Mouse (Mus musculus): ENCODE data around the gene Chil4.
"Not testable (repeated sequence)": the region's sequence is repeated elsewhere in the genome, so short reads cannot be mapped to it uniquely, and the experiment has no call there.

The Chil4 gene

GRCm38 (mm10) chr3:106219407-106219806 is at the start of gene Chil4:
Chil4 (minus strand) TSS chr3:106219507.
- no peak for DNase-seq (ENCODE audit: low read depth, low spot score)

DNA sequence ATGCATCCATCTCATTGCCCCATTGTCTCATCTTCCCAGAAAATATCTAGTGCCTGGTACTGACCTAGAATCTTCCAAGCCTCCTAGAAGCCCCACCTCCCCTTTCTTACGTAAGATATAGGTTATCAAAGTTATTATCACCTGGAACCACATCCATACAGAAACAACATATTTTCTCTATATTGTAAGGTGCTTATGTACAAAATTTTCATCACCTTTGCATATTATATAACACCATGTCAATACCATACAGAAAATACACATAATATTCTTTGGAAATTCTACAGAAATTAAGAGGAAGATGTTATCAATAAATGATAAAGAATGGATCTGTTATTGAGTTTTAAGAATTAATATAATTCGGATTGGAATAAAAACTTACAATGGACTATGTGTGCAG is 46.5 kb upstream of the Chil4 start:
- DNase-seq (ENCODE audit: low read depth, low spot score) = no peak

DNA sequence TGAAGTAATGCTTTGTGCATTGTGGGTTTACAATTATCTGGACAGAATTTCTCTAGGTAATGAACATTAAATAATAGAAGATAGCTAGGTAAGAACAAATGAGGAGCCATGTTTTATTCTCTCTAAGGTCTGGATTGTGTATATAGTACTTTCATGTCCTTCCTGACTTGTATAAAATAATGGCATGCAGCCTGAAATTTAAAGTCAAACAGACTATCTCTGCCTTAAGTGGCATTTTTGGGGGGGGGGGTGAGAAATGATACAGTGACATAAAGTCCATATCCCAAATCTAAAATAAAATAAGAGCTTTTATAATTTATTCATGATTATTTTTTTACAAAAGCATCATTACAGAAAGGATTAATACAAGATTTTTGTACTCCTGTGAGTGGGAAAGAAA is 45.5 kb upstream of the Chil4 start:
- no peak for DNase-seq (ENCODE audit: low read depth, low spot score)

GRCm38 (mm10) chr3:106257076-106257475 is 37.8 kb upstream of the Chil4 start:
- DNase-seq (ENCODE audit: low read depth, low spot score) = not testable (repeated sequence)

GRCm38 (mm10) chr3:106252719-106253118 is 33.4 kb upstream of the Chil4 start:
- DNase-seq (ENCODE audit: low read depth, low spot score) = no peak

- DNase-seq (ENCODE audit: low read depth, low spot score) = not testable (repeated sequence)
Measured at GRCm38 (mm10) chr3:106250763-106251399, 31.6 kb upstream of the Chil4 start.

DNA sequence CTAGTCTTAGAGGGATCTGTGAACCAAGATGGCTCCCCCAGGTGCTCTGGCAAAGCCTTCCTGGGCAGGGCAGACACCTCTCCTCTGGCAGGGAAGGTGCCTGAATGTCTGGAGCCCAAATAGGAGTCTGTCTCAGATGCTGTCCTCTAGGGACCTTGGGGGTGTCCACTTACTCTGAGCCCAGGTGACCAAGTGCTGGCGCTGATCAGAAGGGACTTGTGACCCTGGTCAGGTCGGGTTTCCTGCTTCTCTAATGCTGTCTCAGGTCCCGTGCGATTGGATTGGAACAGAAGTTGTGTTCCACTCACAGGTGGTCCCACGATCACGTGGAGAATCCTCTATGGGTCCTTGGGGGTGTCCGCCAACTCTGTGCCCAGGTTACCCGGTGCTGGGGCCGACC is 28.1 kb upstream of the Chil4 start:
- not testable (repeated sequence) for DNase-seq (ENCODE audit: low read depth, low spot score)

GRCm38 (mm10) chr3:106240210-106240609 is 20.9 kb upstream of the Chil4 start:
- not testable (repeated sequence) for DNase-seq (ENCODE audit: low read depth, low spot score)

GRCm38 (mm10) chr3:106239196-106239791 is 20.0 kb upstream of the Chil4 start:
- no peak for DNase-seq (ENCODE audit: low read depth, low spot score)

DNA sequence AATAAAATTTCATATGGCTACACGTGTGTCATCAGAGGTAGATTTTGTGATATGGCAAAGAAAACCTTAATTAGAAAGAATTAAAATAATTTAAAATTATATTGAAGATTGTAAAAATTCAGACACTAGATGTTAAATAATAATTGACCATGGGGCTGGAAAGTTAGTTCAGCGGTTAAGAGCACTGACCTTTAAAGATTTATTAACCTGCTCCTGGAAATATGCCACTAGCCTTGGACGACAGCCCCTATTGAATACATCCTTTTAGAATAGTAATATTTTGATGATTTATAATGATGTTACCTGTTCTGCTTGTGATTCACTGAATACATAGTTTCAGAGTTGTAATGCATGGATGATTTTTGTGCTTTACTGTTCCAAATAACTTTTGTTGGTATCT is 4.1 kb upstream of the Chil4 start:
- DNase-seq (ENCODE audit: low read depth, low spot score) = not testable (repeated sequence)

DNA sequence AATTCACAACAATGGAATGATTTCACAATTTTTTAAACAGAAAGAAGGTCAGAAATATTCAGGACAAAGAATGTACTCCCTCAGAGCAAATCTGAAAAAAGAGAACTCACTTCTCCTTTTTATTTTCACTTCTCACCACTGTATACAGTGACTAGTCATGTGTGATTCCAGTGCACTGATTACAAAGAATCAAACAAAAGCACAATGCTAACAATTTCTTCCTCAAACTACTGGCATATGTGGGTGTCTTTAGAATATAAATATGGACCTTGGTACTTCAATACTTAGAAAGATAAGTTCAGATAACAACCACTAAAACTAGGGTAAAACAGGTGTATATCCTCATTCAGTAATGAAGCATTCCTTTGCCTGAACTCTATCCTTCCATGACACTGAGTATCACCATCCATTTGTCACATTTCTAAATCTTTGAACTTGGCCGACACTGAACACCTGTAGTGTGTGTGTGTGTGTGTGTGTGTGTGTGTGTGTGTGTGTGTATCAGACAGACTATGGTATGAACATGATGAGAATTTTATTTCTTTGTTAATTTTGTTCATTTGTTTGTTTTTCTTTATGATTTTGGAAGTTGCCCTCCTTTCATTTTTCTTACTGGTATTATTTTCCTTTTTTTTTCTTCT is 2.4 kb upstream of the Chil4 start:
- DNase-seq (ENCODE audit: low read depth, low spot score) = no peak

DNA sequence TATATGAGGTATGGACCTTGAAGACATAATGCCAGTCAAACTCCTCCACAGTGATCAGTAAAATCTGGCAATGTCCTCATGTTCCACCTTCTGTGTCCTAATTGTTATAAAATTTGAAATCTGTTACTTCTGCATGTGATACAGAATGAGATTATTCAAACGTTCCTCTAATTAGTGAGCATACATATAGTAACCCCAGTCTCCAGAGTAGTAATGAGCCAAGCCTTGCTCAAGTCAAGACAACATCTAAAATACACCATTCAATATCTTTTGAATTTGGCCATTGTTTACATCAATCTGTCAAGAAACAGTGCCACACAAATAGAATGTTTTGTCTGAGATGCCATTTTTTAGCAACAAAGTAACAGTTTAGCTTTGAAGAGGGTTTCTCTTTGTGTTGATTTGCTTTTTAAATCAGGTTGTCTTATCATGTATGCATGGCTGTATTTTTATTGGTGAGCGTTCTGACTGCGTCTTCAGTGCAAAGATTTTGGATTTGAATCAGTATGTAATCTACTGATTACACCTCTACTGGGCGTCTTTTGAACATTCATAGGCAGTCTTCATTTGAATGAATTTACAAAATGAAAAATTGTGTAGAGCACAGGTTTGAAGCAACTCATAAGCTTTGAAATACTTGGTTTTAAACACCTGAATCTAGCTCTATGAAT is 888 bp downstream of the Chil4 start:
- not testable (repeated sequence) for DNase-seq (ENCODE audit: low read depth, low spot score)

- DNase-seq (ENCODE audit: low read depth, low spot score) = not testable (repeated sequence)
Measured at GRCm38 (mm10) chr3:106198030-106198429, 21.3 kb downstream of the Chil4 start.

DNA sequence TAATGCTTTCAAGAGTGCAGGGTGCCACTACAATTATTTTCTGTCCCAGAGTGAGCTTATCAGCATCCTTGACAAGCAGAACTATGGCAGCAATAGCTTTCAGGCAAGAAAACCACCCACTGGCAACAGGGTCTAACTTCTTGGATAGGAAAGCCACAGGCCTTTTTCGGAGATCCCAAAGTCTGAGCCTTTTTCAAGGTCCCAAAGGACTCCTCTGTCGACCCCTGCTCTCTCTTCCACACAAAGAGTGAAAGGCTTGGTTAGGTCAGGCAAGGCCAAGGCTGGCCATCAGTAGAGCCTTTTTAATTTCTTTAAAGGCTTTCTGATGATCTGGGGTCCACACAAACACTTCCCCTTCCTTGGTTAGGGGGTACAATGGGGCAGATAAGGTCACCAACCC is 22.1 kb downstream of the Chil4 start:
- DNase-seq (ENCODE audit: low read depth, low spot score) = not testable (repeated sequence)

DNA sequence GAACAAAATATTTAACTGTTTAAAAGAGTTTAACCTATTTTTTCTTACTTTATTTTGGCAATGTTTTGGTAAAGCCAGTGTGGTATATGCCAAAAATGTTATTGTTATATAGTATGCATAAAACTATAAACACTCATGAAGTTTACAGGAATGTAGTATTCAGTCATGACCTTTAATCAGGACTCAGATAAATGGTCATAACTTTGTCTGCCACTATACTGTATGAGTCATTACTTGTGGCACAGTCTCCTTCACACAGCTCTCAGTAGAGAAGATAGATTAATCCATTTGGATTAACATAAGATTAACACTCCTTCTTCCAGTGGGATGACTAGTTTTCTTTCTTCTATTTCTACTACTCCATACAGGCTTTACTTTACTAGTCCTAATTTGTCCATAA is 23.0 kb downstream of the Chil4 start:
- DNase-seq (ENCODE audit: low read depth, low spot score) = no peak

DNA sequence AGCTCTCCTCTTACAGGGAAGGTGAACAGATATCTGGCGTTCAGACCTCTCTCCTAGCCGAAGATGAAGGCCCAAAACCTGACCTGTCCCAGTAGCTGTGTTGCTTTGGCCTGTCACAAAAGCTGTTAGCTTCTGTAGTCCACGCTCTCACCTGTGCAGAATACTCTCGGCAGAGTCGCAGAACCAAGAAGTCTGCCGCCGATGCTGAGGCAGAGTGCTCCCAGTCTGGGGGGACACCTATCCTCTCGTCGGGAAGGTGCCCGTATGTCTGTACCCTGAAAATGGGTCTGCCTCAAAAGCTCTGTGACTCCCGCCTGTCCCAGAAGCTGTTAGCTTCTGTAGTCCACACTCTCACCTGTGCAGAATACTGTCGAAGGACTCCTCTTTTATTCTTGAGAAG is 23.8 kb downstream of the Chil4 start:
- no peak for DNase-seq (ENCODE audit: low read depth, low spot score)

GRCm38 (mm10) chr3:106187991-106188390 is 31.3 kb downstream of the Chil4 start:
- no peak for DNase-seq (ENCODE audit: low read depth, low spot score)

- no peak for DNase-seq (ENCODE audit: low read depth, low spot score)
Measured at GRCm38 (mm10) chr3:106177509-106178189, 41.7 kb downstream of the Chil4 start.

GRCm38 (mm10) chr3:106174971-106175370 is 44.3 kb downstream of the Chil4 start:
- DNase-seq (ENCODE audit: low read depth, low spot score) = not testable (repeated sequence)

- DNase-seq (ENCODE audit: low read depth, low spot score) = not testable (repeated sequence)
Measured at GRCm38 (mm10) chr3:106172506-106172905, 46.8 kb downstream of the Chil4 start.

GRCm38 (mm10) chr3:106171135-106171731 is 48.1 kb downstream of the Chil4 start:
- DNase-seq (ENCODE audit: low read depth, low spot score) = no peak

Measured in brain, adult 2 months (tissue).